Mouse (Mus musculus): Measurements from ENCODE around the gene Sdhaf2.

DNA sequence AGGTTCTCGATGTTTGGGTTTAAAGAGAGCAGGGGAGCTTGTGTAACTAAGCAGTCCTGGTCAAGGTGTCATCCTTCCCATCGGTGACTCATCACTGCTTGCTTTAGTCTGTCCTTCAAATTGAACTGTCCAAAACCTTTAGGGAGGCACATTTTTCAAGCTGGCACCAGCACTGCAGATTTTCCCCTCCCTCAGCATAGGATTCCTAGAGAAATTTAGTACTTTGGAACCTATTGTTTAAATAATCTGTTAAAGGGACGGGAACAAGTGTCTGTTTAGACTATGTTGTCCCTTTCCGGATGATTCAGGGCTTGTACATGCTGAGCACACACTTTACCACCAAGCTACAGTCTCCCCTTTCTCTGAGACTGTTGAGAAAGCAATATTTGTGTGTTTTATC, 39.3 kb upstream of the Sdhaf2 start:
- TF ChIP-seq GATA1 (IDR thresholded peaks at IDR 0.05; ENCODE audit: low read length) (no peak), TAL1 (IDR thresholded peaks at IDR 0.05; ENCODE audit: low read length) (no peak)
